ENCODE assay signal across 11 mouse cellular contexts in the genomic region with DNA sequence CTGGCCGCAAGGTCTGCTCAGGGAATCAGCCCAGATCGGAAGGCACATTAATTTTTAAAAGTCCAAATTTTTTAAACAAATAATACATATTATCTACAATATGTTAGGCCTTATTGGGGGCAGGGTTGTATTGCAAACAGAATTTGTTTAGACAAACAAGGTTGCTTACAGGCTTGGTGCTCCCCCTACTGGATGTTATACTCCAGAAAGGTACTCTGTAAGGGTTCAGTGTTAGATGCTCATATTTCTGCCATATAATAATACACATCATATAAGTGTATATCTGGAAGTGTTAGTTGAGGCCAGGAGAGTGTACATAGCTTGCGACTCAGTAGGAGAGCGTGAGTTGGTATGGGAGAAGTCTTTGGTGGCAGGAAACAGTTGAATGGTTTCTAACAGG. TPM values are rescaled to one million over a fixed set of nuclear protein-coding genes. Genes with fewer than 3 reads are reported as not detected.
DNase-seq lines count a peak whose midpoint lies in the region; ATAC-seq and TF ChIP-seq lines count a peak whose summit lies in the region.
"Had no signal": no experiment of that assay in that cellular context is flagged by ENCODE, and none has a peak within 500 bp of the region (broad histone marks: within the 10 kb centered on the region; RNA-seq: fewer than 3 reads in every experiment).

No protein-coding gene starts in this region.

- WGBS in hindbrain, postnatal 0 days, result 97% methylated on average over 4 of the region's 4 CpGs
- WGBS in hindbrain, embryonic 13.5 days, result 95% methylated on average over 4 of the region's 4 CpGs
- 96% methylated on average over 4 of the region's 4 CpGs for WGBS in neural tube, embryonic 14.5 days
- 96% methylated on average over 4 of the region's 4 CpGs for WGBS in neural tube, embryonic 15.5 days

- no peaks in the 10 kb centered on the region for H3K27me3 ChIP-seq in hindbrain, postnatal 0 days (ENCODE audit: insufficient read depth, low read length)
- H3K27me3 ChIP-seq in hindbrain, embryonic 13.5 days, result no peaks in the 10 kb centered on the region
- no peaks in the 10 kb centered on the region for H3K27me3 ChIP-seq in neural tube, embryonic 14.5 days (ENCODE audit: control insufficient read depth, insufficient read depth, low read length)
- no peaks in the 10 kb centered on the region for H3K27me3 ChIP-seq in neural tube, embryonic 15.5 days (replicated peaks)
- H3K27me3 ChIP-seq: embryonic facial prominence, embryonic 15.5 days; intestine, embryonic 15.5 days; lung, embryonic 15.5 days had no signal

- peak; percentile 46 for TF ChIP-seq CTCF in hindbrain, postnatal 0 days (IDR thresholded peaks at IDR 0.05; ENCODE audit: low read depth)

- no peaks in the 10 kb centered on the region for H3K9me3 ChIP-seq in hindbrain, postnatal 0 days (ENCODE audit: low read length)
- H3K9me3 ChIP-seq in hindbrain, embryonic 13.5 days, result no peaks in the 10 kb centered on the region
- no peaks in the 10 kb centered on the region for H3K9me3 ChIP-seq in neural tube, embryonic 14.5 days (ENCODE audit: control insufficient read depth, low read length)
- no peaks in the 10 kb centered on the region for H3K9me3 ChIP-seq in neural tube, embryonic 15.5 days (replicated peaks)
- H3K9me3 ChIP-seq: embryonic facial prominence, embryonic 15.5 days; intestine, embryonic 15.5 days; lung, embryonic 15.5 days had no signal

- no peaks in the 10 kb centered on the region for H3K4me1 ChIP-seq in hindbrain, postnatal 0 days (ENCODE audit: insufficient read depth, low read length)
- H3K4me1 ChIP-seq in hindbrain, embryonic 13.5 days (replicated peaks), result no peaks in the 10 kb centered on the region
- no peaks in the 10 kb centered on the region for H3K4me1 ChIP-seq in neural tube, embryonic 14.5 days (ENCODE audit: control insufficient read depth, insufficient read depth, low read length)
- no peaks in the 10 kb centered on the region; the same call in 1 of the 2 replicates for H3K4me1 ChIP-seq in neural tube, embryonic 15.5 days
- H3K4me1 ChIP-seq: embryonic facial prominence, embryonic 15.5 days; intestine, embryonic 15.5 days; lung, embryonic 15.5 days had no signal

- no peak overlapping the region for H3K4me2 ChIP-seq in hindbrain, postnatal 0 days (ENCODE audit: low read depth, low read length)
- H3K4me2 ChIP-seq in hindbrain, embryonic 13.5 days, result no peak overlapping the region
- H3K4me2 ChIP-seq in neural tube, embryonic 14.5 days (ENCODE audit: low read depth, low read length), result no peak overlapping the region
- no peak overlapping the region for H3K4me2 ChIP-seq in neural tube, embryonic 15.5 days
- H3K4me2 ChIP-seq: embryonic facial prominence, embryonic 15.5 days; intestine, embryonic 15.5 days; lung, embryonic 15.5 days had no signal

- DNase-seq in hindbrain, postnatal 0 days (ENCODE audit: low spot score), result peak; percentile 37
- DNase-seq in c-Kit-positive CD71-positive TER-119-positive erythroid progenitor cells, embryonic 14.5 days (ENCODE audit: low spot score), result peak; percentile 32
- DNase-seq in thymus, postnatal 4 days, result peak; percentile 22
- no peak for DNase-seq in heart, adult 9 months (ENCODE audit: low spot score in 2 of 2)

- H3K27ac ChIP-seq in hindbrain, postnatal 0 days, result no peak overlapping the region
- H3K27ac ChIP-seq in hindbrain, embryonic 13.5 days, result no peak overlapping the region
- no peak overlapping the region for H3K27ac ChIP-seq in neural tube, embryonic 14.5 days (ENCODE audit: low read depth, low read length)
- no peak overlapping the region for H3K27ac ChIP-seq in neural tube, embryonic 15.5 days (replicated peaks)
- H3K27ac ChIP-seq: embryonic facial prominence, embryonic 15.5 days; intestine, embryonic 15.5 days; lung, embryonic 15.5 days had no signal

- H3K4me3 ChIP-seq in hindbrain, postnatal 0 days (ENCODE audit: low read length), result no peak overlapping the region
- no peak overlapping the region for H3K4me3 ChIP-seq in hindbrain, embryonic 13.5 days
- no peak overlapping the region for H3K4me3 ChIP-seq in neural tube, embryonic 14.5 days (ENCODE audit: low read depth, low read length)
- no peak overlapping the region for H3K4me3 ChIP-seq in neural tube, embryonic 15.5 days (replicated peaks)
- H3K4me3 ChIP-seq: embryonic facial prominence, embryonic 15.5 days; intestine, embryonic 15.5 days; lung, embryonic 15.5 days had no signal

- peaks cover 24% of the 10 kb centered on the region for H3K36me3 ChIP-seq in hindbrain, postnatal 0 days (ENCODE audit: insufficient read depth, low read length)
- H3K36me3 ChIP-seq in hindbrain, embryonic 13.5 days, result peaks cover 27% of the 10 kb centered on the region
- peaks cover 13% of the 10 kb centered on the region; the same call in 1 of the 2 replicates for H3K36me3 ChIP-seq in neural tube, embryonic 14.5 days (ENCODE audit: control insufficient read depth, insufficient read depth, low read length)
- H3K36me3 ChIP-seq in neural tube, embryonic 15.5 days, result peaks cover 30% of the 10 kb centered on the region

- ATAC-seq in hindbrain, postnatal 0 days, result peak; percentile 43; the same call in 1 of the 2 replicates
- ATAC-seq in hindbrain, embryonic 13.5 days (ENCODE audit: low FRiP score), result no peak
- ATAC-seq in neural tube, embryonic 14.5 days (ENCODE audit: low read depth), result peak; percentile 14; the same call in 1 of the 2 replicates
- no peak for ATAC-seq in neural tube, embryonic 15.5 days (ENCODE audit: low FRiP score)
- ATAC-seq in monocyte, adult 5-6 weeks (replicated peaks; ENCODE audit: insufficient number of reproducible peaks, low FRiP score, low TSS enrichment, poor library complexity, severe bottlenecking), result no peak
- ATAC-seq: intestine, embryonic 15.5 days had no signal

- no peak overlapping the region for H3K9ac ChIP-seq in hindbrain, postnatal 0 days (replicated peaks; ENCODE audit: low read length)
- H3K9ac ChIP-seq in hindbrain, embryonic 13.5 days, result no peak overlapping the region
- no peak overlapping the region for H3K9ac ChIP-seq in neural tube, embryonic 14.5 days (replicated peaks; ENCODE audit: low read depth, low read length)
- H3K9ac ChIP-seq in neural tube, embryonic 15.5 days (replicated peaks), result no peak overlapping the region
- H3K9ac ChIP-seq: embryonic facial prominence, embryonic 15.5 days; intestine, embryonic 15.5 days; lung, embryonic 15.5 days had no signal

RNA-seq across cellular contexts. Expression of gene Ercc5, which starts 7.7 kb away (rescaled TPM):
- total RNA-seq in hindbrain, postnatal 0 days (2014; rRNA removed), result 13.0 and 14.2 TPM in 2 replicates
- polyA plus RNA-seq in hindbrain, postnatal 0 days (2015; fragmentation: Nextera tagmentation; extraction: Ambion mirVana), result 19.8 and 21.0 TPM in 2 replicates
- polyA plus RNA-seq in hindbrain, embryonic 13.5 days (2015; fragmentation: Nextera tagmentation; extraction: Ambion mirVana), result 32.5 and 36.7 TPM in 2 replicates
- 29.9 and 38.3 TPM in 2 replicates for polyA plus RNA-seq in neural tube, embryonic 14.5 days (2014; fragmentation: Nextera tagmentation; extraction: Ambion mirVana)
- polyA plus RNA-seq in neural tube, embryonic 15.5 days (2015; fragmentation: Nextera tagmentation; extraction: Ambion mirVana), result 24.2 and 24.4 TPM in 2 replicates
- 17.3 to 22.4 TPM (median 21.6 TPM) in 3 replicates for total RNA-seq in monocyte, adult 5-6 weeks (2017)

RNA-seq across cellular contexts. Expression of gene Bivm, which starts 36.5 kb away (rescaled TPM):
- total RNA-seq in hindbrain, postnatal 0 days (2014; rRNA removed), result 28.0 and 30.0 TPM in 2 replicates
- 20.9 and 21.3 TPM in 2 replicates for polyA plus RNA-seq in hindbrain, postnatal 0 days (2015; fragmentation: Nextera tagmentation; extraction: Ambion mirVana)
- polyA plus RNA-seq in hindbrain, embryonic 13.5 days (2015; fragmentation: Nextera tagmentation; extraction: Ambion mirVana), result 31.9 and 32.1 TPM in 2 replicates
- polyA plus RNA-seq in neural tube, embryonic 14.5 days (2014; fragmentation: Nextera tagmentation; extraction: Ambion mirVana), result 34.8 and 41.5 TPM in 2 replicates
- polyA plus RNA-seq in neural tube, embryonic 15.5 days (2015; fragmentation: Nextera tagmentation; extraction: Ambion mirVana), result 24.6 and 28.9 TPM in 2 replicates
- 2.3 to 8.3 TPM (median 3.6 TPM) in 3 replicates for total RNA-seq in monocyte, adult 5-6 weeks (2017)

RNA-seq across cellular contexts. Expression of gene Kdelc1, which starts 36.7 kb away (rescaled TPM):
- total RNA-seq in hindbrain, postnatal 0 days (2014; rRNA removed), result 7.4 and 8.4 TPM in 2 replicates
- 15.9 and 17.4 TPM in 2 replicates for polyA plus RNA-seq in hindbrain, postnatal 0 days (2015; fragmentation: Nextera tagmentation; extraction: Ambion mirVana)
- 29.2 and 30.1 TPM in 2 replicates for polyA plus RNA-seq in hindbrain, embryonic 13.5 days (2015; fragmentation: Nextera tagmentation; extraction: Ambion mirVana)
- 25.3 and 30.1 TPM in 2 replicates for polyA plus RNA-seq in neural tube, embryonic 14.5 days (2014; fragmentation: Nextera tagmentation; extraction: Ambion mirVana)
- 27.9 and 29.9 TPM in 2 replicates for polyA plus RNA-seq in neural tube, embryonic 15.5 days (2015; fragmentation: Nextera tagmentation; extraction: Ambion mirVana)
- 1.6 to 3.8 TPM (median 2.0 TPM) in 3 replicates for total RNA-seq in monocyte, adult 5-6 weeks (2017)

RNA-seq across cellular contexts. Expression of gene Tex30, which starts 53.0 kb away (rescaled TPM):
- 10.6 and 14.2 TPM in 2 replicates for total RNA-seq in hindbrain, postnatal 0 days (2014; rRNA removed)
- polyA plus RNA-seq in hindbrain, postnatal 0 days (2015; fragmentation: Nextera tagmentation; extraction: Ambion mirVana), result 44.0 and 47.5 TPM in 2 replicates
- 51.7 and 56.6 TPM in 2 replicates for polyA plus RNA-seq in hindbrain, embryonic 13.5 days (2015; fragmentation: Nextera tagmentation; extraction: Ambion mirVana)
- 40.1 and 45.4 TPM in 2 replicates for polyA plus RNA-seq in neural tube, embryonic 14.5 days (2014; fragmentation: Nextera tagmentation; extraction: Ambion mirVana)
- polyA plus RNA-seq in neural tube, embryonic 15.5 days (2015; fragmentation: Nextera tagmentation; extraction: Ambion mirVana), result 42.6 and 53.8 TPM in 2 replicates
- 18.2 to 32.9 TPM (median 24.2 TPM) in 3 replicates for total RNA-seq in monocyte, adult 5-6 weeks (2017)

Comparison
In these comparisons a context has a peak if more than half of its experiments do, and no peak if none do; other contexts are left out.
1. ATAC-seq: peak in hindbrain, postnatal 0 days (single experiment) and neural tube, embryonic 14.5 days (single experiment); none in hindbrain, embryonic 13.5 days (single experiment), neural tube, embryonic 15.5 days (single experiment) and monocyte, adult 5-6 weeks (single experiment).
2. DNase-seq: peak in hindbrain, postnatal 0 days (single experiment), c-Kit-positive CD71-positive TER-119-positive erythroid progenitor cells, embryonic 14.5 days (single experiment) and thymus, postnatal 4 days (single experiment); none in heart, adult 9 months (0 of 2).